23 mouse cellular contexts compared by ENCODE assay signal in the genomic region with DNA sequence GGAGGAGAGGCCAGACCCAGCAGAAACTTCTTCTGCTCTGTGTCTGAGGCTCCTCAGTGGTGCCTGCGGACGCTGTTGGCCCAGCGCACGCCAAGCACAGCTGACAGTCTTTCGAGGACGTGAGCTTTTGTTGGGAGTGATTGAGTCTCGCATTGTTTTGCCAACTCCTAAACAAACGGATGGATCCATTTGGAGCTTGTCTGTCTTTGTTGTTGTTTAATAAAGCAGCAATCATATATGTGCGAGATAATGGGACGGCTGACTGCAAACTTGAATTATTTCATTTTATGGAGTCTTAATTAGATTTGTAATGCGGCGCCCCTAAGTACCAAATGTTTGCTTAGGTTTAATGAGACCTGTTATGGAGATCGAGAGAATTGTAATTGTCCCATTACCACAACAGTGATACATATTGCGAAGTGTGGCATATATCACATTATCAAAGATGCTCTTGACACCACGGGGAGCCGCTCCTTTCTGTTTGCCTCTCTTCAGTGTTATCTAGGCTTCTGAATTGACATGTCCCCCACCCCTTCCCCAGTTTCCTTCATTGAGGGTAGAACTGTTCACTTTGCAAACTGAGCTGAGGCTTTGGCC.
A peak's percentile ranks its signal among the peaks of the same experiment; 100 is the strongest.
DNase-seq lines count a peak whose midpoint lies in the region; ATAC-seq lines count a peak whose summit lies in the region.
"Had no signal": no experiment of that assay in that cellular context is flagged by ENCODE, and none has a peak within 500 bp of the region (broad histone marks: within the 10 kb centered on the region; RNA-seq: fewer than 3 reads in every experiment).

No protein-coding gene starts in this region.

- peaks cover 12% of the 10 kb centered on the region; the same call in 1 of the 2 replicates for H3K27me3 ChIP-seq in hindbrain, embryonic 13.5 days
- 0 out of 2 replicates have a peak, but pooled peaks cover 5% of the 10 kb centered on the region for H3K27me3 ChIP-seq in hindbrain, embryonic 10.5 days (ENCODE audit: insufficient read depth, poor library complexity, severe bottlenecking)
- peaks cover 5% of the 10 kb centered on the region; the same call in 1 of the 2 replicates for H3K27me3 ChIP-seq in neural tube, embryonic 13.5 days
- H3K27me3 ChIP-seq in neural tube, embryonic 14.5 days (ENCODE audit: control insufficient read depth, insufficient read depth, low read length), result no peaks in the 10 kb centered on the region
- peaks cover 3% of the 10 kb centered on the region; the same call in 1 of the 2 replicates for H3K27me3 ChIP-seq in neural tube, embryonic 15.5 days (replicated peaks)
- H3K27me3 ChIP-seq: embryonic facial prominence, embryonic 15.5 days; forebrain, embryonic 12.5 days had no signal

- H3K4me3 ChIP-seq in hindbrain, embryonic 13.5 days, result no peak overlapping the region
- no peak overlapping the region for H3K4me3 ChIP-seq in hindbrain, embryonic 10.5 days
- H3K4me3 ChIP-seq in neural tube, embryonic 13.5 days, result no peak overlapping the region
- no peak overlapping the region for H3K4me3 ChIP-seq in neural tube, embryonic 14.5 days (ENCODE audit: low read depth, low read length)
- H3K4me3 ChIP-seq in neural tube, embryonic 15.5 days (replicated peaks), result no peak overlapping the region
- H3K4me3 ChIP-seq: embryonic facial prominence, embryonic 13.5 days; embryonic facial prominence, embryonic 15.5 days; erythroblast, embryonic 14.5 days; forebrain, embryonic 10.5 days; forebrain, embryonic 12.5 days had no signal

- DNase-seq in hindbrain, embryonic 10.5 days (ENCODE audit: low spot score), result no peak
- DNase-seq in neural tube, embryonic 10.5 days (ENCODE audit: extremely low spot score, low spot score), result no peak
- DNase-seq in cerebellum, postnatal 14 days, result no peak
- DNase-seq: adrenal gland, adult 2 months; adrenal gland, postnatal 10 days; adrenal gland, postnatal 36 days; cerebellum, adult 11-12 months; cerebellum, adult 2 months; cerebellum, adult 9-10 months; cerebellum, postnatal 10 days; cerebellum, postnatal 36 days; embryo, embryonic 11 days had no signal

- peaks cover 14% of the 10 kb centered on the region for H3K4me1 ChIP-seq in hindbrain, embryonic 13.5 days (replicated peaks)
- peaks cover 18% of the 10 kb centered on the region for H3K4me1 ChIP-seq in hindbrain, embryonic 10.5 days (replicated peaks)
- H3K4me1 ChIP-seq in neural tube, embryonic 13.5 days (replicated peaks), result peaks cover 26% of the 10 kb centered on the region
- no peaks in the 10 kb centered on the region for H3K4me1 ChIP-seq in neural tube, embryonic 14.5 days (ENCODE audit: control insufficient read depth, insufficient read depth, low read length)
- H3K4me1 ChIP-seq in neural tube, embryonic 15.5 days, result peaks cover 25% of the 10 kb centered on the region

- H3K27ac ChIP-seq in hindbrain, embryonic 13.5 days, result no peak overlapping the region
- H3K27ac ChIP-seq in hindbrain, embryonic 10.5 days, result no peak overlapping the region
- no peak overlapping the region; the same call in 1 of the 2 replicates for H3K27ac ChIP-seq in neural tube, embryonic 13.5 days (replicated peaks)
- no peak overlapping the region for H3K27ac ChIP-seq in neural tube, embryonic 14.5 days (ENCODE audit: low read depth, low read length)
- no peak overlapping the region for H3K27ac ChIP-seq in neural tube, embryonic 15.5 days (replicated peaks)
- H3K27ac ChIP-seq: embryonic facial prominence, embryonic 13.5 days; embryonic facial prominence, embryonic 15.5 days; forebrain, embryonic 10.5 days; forebrain, embryonic 12.5 days had no signal

- no peak overlapping the region for H3K4me2 ChIP-seq in hindbrain, embryonic 13.5 days
- no peak overlapping the region for H3K4me2 ChIP-seq in neural tube, embryonic 13.5 days
- H3K4me2 ChIP-seq in neural tube, embryonic 14.5 days (ENCODE audit: low read depth, low read length), result no peak overlapping the region
- H3K4me2 ChIP-seq in neural tube, embryonic 15.5 days, result no peak overlapping the region
- H3K4me2 ChIP-seq: embryonic facial prominence, embryonic 13.5 days; embryonic facial prominence, embryonic 15.5 days; forebrain, embryonic 12.5 days had no signal

- H3K36me3 ChIP-seq in hindbrain, embryonic 13.5 days, result no peaks in the 10 kb centered on the region
- no peaks in the 10 kb centered on the region for H3K36me3 ChIP-seq in hindbrain, embryonic 10.5 days
- H3K36me3 ChIP-seq in neural tube, embryonic 13.5 days, result no peaks in the 10 kb centered on the region
- H3K36me3 ChIP-seq in neural tube, embryonic 14.5 days (ENCODE audit: control insufficient read depth, insufficient read depth, low read length), result no peaks in the 10 kb centered on the region
- no peaks in the 10 kb centered on the region for H3K36me3 ChIP-seq in neural tube, embryonic 15.5 days
- H3K36me3 ChIP-seq: embryonic facial prominence, embryonic 13.5 days; embryonic facial prominence, embryonic 15.5 days; forebrain, embryonic 10.5 days; forebrain, embryonic 12.5 days had no signal

- H3K9ac ChIP-seq in hindbrain, embryonic 13.5 days, result no peak overlapping the region
- H3K9ac ChIP-seq in neural tube, embryonic 13.5 days, result no peak overlapping the region
- H3K9ac ChIP-seq in neural tube, embryonic 14.5 days (replicated peaks; ENCODE audit: low read depth, low read length), result no peak overlapping the region
- no peak overlapping the region for H3K9ac ChIP-seq in neural tube, embryonic 15.5 days (replicated peaks)
- H3K9ac ChIP-seq: embryonic facial prominence, embryonic 13.5 days; embryonic facial prominence, embryonic 15.5 days; forebrain, embryonic 12.5 days had no signal

- ATAC-seq in hindbrain, embryonic 13.5 days (ENCODE audit: low FRiP score), result 0 out of 2 replicates have a peak, but pooled peaks have one; percentile 12
- ATAC-seq in neural tube, embryonic 13.5 days (ENCODE audit: low read depth), result peak; percentile 52; the same call in 1 of the 2 replicates
- peak; percentile 76; the same call in 1 of the 2 replicates for ATAC-seq in neural tube, embryonic 14.5 days (ENCODE audit: low read depth)
- peak; percentile 48 for ATAC-seq in neural tube, embryonic 15.5 days (ENCODE audit: low FRiP score)
- ATAC-seq: forebrain, embryonic 14.5 days; forebrain, embryonic 16.5 days had no signal

- H3K9me3 ChIP-seq in hindbrain, embryonic 13.5 days, result 0 out of 2 replicates have a peak, but pooled peaks cover 3% of the 10 kb centered on the region
- H3K9me3 ChIP-seq in hindbrain, embryonic 10.5 days, result no peaks in the 10 kb centered on the region
- H3K9me3 ChIP-seq in neural tube, embryonic 13.5 days, result no peaks in the 10 kb centered on the region
- H3K9me3 ChIP-seq in neural tube, embryonic 14.5 days (ENCODE audit: control insufficient read depth, low read length), result no peaks in the 10 kb centered on the region
- no peaks in the 10 kb centered on the region for H3K9me3 ChIP-seq in neural tube, embryonic 15.5 days (replicated peaks)
- H3K9me3 ChIP-seq: embryonic facial prominence, embryonic 15.5 days; forebrain, embryonic 10.5 days; forebrain, embryonic 12.5 days had no signal

- 69% methylated on average over 16 of the region's 16 CpGs for WGBS in hindbrain, embryonic 13.5 days
- 84% methylated on average over 16 of the region's 16 CpGs for WGBS in hindbrain, embryonic 10.5 days
- WGBS in neural tube, embryonic 13.5 days, result 58% methylated on average over 16 of the region's 16 CpGs
- WGBS in neural tube, embryonic 14.5 days, result 52% methylated on average over 16 of the region's 16 CpGs
- WGBS in neural tube, embryonic 15.5 days, result 37% methylated on average over 16 of the region's 16 CpGs

Comparison
In these comparisons a context has a peak if more than half of its experiments do, and no peak if none do; other contexts are left out.
1. ATAC-seq: peak in every context shown above with its lines; median percentile 76 in neural tube, embryonic 14.5 days; 52 in neural tube, embryonic 13.5 days; 48 in neural tube, embryonic 15.5 days; 12 in hindbrain, embryonic 13.5 days.